Mouse (Mus musculus) limb, embryonic 10.5 days (tissue): ENCODE data around the gene 1700028K03Rik. TPM values are rescaled to one million over a fixed set of nuclear protein-coding genes. Genes with fewer than 3 reads are reported as not detected.

ENCODE experiments used
- DNase-seq: peaks from one replicate; pipeline ENCODE4 v3.0.0-alpha.2; 2017; ENCODE audit warnings: low spot score
- H3K27ac ChIP-seq: fragments of 300-500 bp; sonication (generic); 2 replicates; pipeline ENCODE4 v1.5.1; 2016; ENCODE audit warnings: mild to moderate bottlenecking
- H3K27me3 ChIP-seq: fragments of 300-500 bp; sonication (generic); 2 replicates; pipeline ENCODE4 v1.6.1; 2016; ENCODE audit warnings: low read depth, mild to moderate bottlenecking; ENCODE audit not compliant: poor library complexity, severe bottlenecking
- H3K36me3 ChIP-seq: fragments of 300-500 bp; sonication (generic); 2 replicates; pipeline ENCODE4 v1.6.1; 2016; ENCODE audit warnings: mild to moderate bottlenecking, moderate library complexity
- H3K4me1 ChIP-seq: fragments of 300-500 bp; sonication (generic); 2 replicates; pipeline ENCODE4 v1.6.1; 2016
- H3K4me3 ChIP-seq: fragments of 300-500 bp; sonication (generic); 2 replicates; pipeline ENCODE4 v1.5.1; 2016; ENCODE audit warnings: mild to moderate bottlenecking, moderate library complexity
- H3K9me3 ChIP-seq: fragments of 300-500 bp; sonication (generic); replicated peaks from 2 replicates; pipeline ENCODE4 v1.6.1; 2016; ENCODE audit warnings: mild to moderate bottlenecking
- WGBS: fragments of 180-500 bp; shearing (Covaris S2); methylation state at CpG from one replicate; pipeline ENCODE4 v1.1.7; 2016; 5-methylcytosine and 5-hydroxymethylcytosine counted together
- polyA plus RNA-seq: library from polyadenylated mRNA; unstranded; fragments of >200 nt; fragmentation: Nextera tagmentation; extraction: Ambion mirVana; gene quantifications from 2 replicates; pipeline ENCODE4 v1.2.1, GENCODE M21; 2016

The 1700028K03Rik gene
- polyA plus RNA-seq, 1 experiment from 2014 or later: 0.06 TPM

- Histone ChIP-seq H3K27ac (no peak overlapping the region), H3K36me3 (peaks cover 64% of the 10 kb centered on the region), H3K27me3 (no peaks in the 10 kb centered on the region), H3K9me3 (no peaks in the 10 kb centered on the region), H3K4me1 (no peaks in the 10 kb centered on the region), H3K4me3 (no peak overlapping the region)
- no peak for DNase-seq
- WGBS: 52% methylated on average over 5 of the region's 5 CpGs
Observed at GRCm38 (mm10) chr5:107554336-107554735, 19.8 kb downstream of the 1700028K03Rik start.

- H3K9me3 ChIP-seq: no peaks in the 10 kb centered on the region
- no peak for DNase-seq
- no peaks in the 10 kb centered on the region for H3K27me3 ChIP-seq
- H3K27ac ChIP-seq: no peak overlapping the region
- WGBS: 92% methylated on average over 3 of the region's 3 CpGs
- no peak overlapping the region for H3K4me3 ChIP-seq
- peaks cover 74% of the 10 kb centered on the region for H3K36me3 ChIP-seq
- H3K4me1 ChIP-seq: no peaks in the 10 kb centered on the region
Observed at GRCm38 (mm10) chr5:107556969-107557368, 22.5 kb downstream of the 1700028K03Rik start.

GRCm38 (mm10) chr5:107569148-107569547 is 34.6 kb downstream of the 1700028K03Rik start:
- H3K36me3 ChIP-seq: peaks cover 67% of the 10 kb centered on the region
- H3K4me3 ChIP-seq: no peak overlapping the region
- no peaks in the 10 kb centered on the region for H3K4me1 ChIP-seq
- 91% methylated on average over 9 of the region's 9 CpGs for WGBS
- H3K27ac ChIP-seq: no peak overlapping the region
- no peaks in the 10 kb centered on the region for H3K9me3 ChIP-seq
- DNase-seq: no peak
- H3K27me3 ChIP-seq: no peaks in the 10 kb centered on the region

- Histone ChIP-seq H3K27ac (peak within 1 kb of the TSS; percentile 95), H3K27me3 (no peaks in the 10 kb centered on the region), H3K9me3 (no peaks in the 10 kb centered on the region), H3K4me3 (peak within 1 kb of the TSS; percentile 82), H3K36me3 (peaks cover 28% of the 10 kb centered on the region), H3K4me1 (peaks cover 10% of the 10 kb centered on the region)
- WGBS: under 1% methylated on average over 57 of the region's 64 CpGs
- DNase-seq: peak; percentile 95
Observed at GRCm38 (mm10) chr5:107597301-107598077, 63.0 kb downstream of the 1700028K03Rik start, which contains the start of the genes Rpap2 and Glmn. Rpap2 (plus strand) TSS chr5:107597373. Glmn (minus strand) TSS chr5:107597888.

- Histone ChIP-seq H3K9me3 (no peaks in the 10 kb centered on the region), H3K27ac (0 out of 2 replicates have a peak overlapping the region, but pooled peaks have one; percentile 95), H3K27me3 (no peaks in the 10 kb centered on the region), H3K36me3 (peaks cover 29% of the 10 kb centered on the region), H3K4me1 (peaks cover 10% of the 10 kb centered on the region), H3K4me3 (peak overlapping the region; percentile 82)
- no peak for DNase-seq
- 33% methylated on average over 4 of the region's 4 CpGs for WGBS
Observed at GRCm38 (mm10) chr5:107598380-107598779, 63.9 kb downstream of the 1700028K03Rik start.

Other genes starting within 250 kb of the 1700028K03Rik start
- gene Tgfbr3, start 245.1 kb upstream of the 1700028K03Rik start, polyA plus RNA-seq: 12.1 and 13.6 TPM in 2 replicates
- 0.73 and 1.3 TPM in 2 replicates for gene Brdt, start 203.6 kb upstream of the 1700028K03Rik start, polyA plus RNA-seq
- 0.36 TPM in 2 replicates for gene Ephx4, start 132.0 kb upstream of the 1700028K03Rik start, polyA plus RNA-seq
- gene Lpcat2b, start 103.2 kb upstream of the 1700028K03Rik start, polyA plus RNA-seq: not detected in 2 replicates
- 3.0 and 4.0 TPM in 2 replicates for gene Btbd8, start 96.7 kb upstream of the 1700028K03Rik start, polyA plus RNA-seq
- 0.36 and 0.56 TPM in 2 replicates for gene Gm42669, start 27.1 kb upstream of the 1700028K03Rik start, polyA plus RNA-seq
- 19.0 and 22.7 TPM in 2 replicates for gene Rpap2, start 62.7 kb downstream of the 1700028K03Rik start, polyA plus RNA-seq
- gene Glmn, start 63.2 kb downstream of the 1700028K03Rik start, polyA plus RNA-seq: 33.0 and 39.0 TPM in 2 replicates
- 0.05 and 0.26 TPM in 2 replicates for gene Gfi1, start 191.3 kb downstream of the 1700028K03Rik start, polyA plus RNA-seq